Mouse (Mus musculus) granulocyte monocyte progenitor cell, adult 5-6 weeks (primary cell): ENCODE results near the gene Pklr. TPM values are rescaled to one million over a fixed set of nuclear protein-coding genes. Genes with fewer than 3 reads are reported as not detected.
"Not testable (repeated sequence)": the region's sequence is repeated elsewhere in the genome, so short reads cannot be mapped to it uniquely, and the experiment has no call there.

ENCODE experiments used
- ATAC-seq: replicated peaks from 2 replicates; pipeline ENCODE4 v1.8.0; 2016; ENCODE audit warnings: mild to moderate bottlenecking, moderate TSS enrichment, inconsistent platforms; ENCODE audit not compliant: poor library complexity, severe bottlenecking
- total RNA-seq, 2 experiments: library from RNA; stranded (forward) in 1 of 2; stranded (reverse) in 1 of 2; fragments of 200-712, 200-1000 nt in 1 of 2; fragments of >200 nt in 1 of 2; fragmentation: Nextera tagmentation in 1 of 2; gene quantifications; 2 replicates each; pipeline ENCODE4 v1.2.3; 2014 to 2017

Gene Pklr
- total RNA-seq, 2 experiments from 2014 or later, result 0.26 to 0.32 TPM

DNA sequence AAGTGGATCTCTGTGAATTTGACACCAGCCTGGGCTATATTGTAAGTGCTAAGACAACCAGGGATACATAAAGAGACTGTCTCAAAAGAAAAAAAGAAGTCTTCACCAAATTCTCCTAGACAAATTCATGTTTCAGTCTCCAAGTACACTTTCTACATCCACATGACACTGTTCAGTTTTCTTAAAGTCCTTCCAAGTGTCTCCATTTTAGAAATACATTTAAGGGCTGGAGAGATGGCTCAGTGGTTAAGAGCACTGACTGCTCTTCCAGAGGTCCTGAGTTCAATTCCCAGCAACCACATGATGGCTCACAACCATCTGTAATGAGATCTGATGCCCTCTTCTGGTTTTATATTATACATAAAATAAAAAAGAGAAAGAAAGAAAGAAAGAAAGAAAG, 25.3 kb downstream of the Pklr start:
- not testable (repeated sequence) for ATAC-seq

- no peak for ATAC-seq
Observed at GRCm38 (mm10) chr3:89161786-89162185, 25.8 kb downstream of the Pklr start.

GRCm38 (mm10) chr3:89163123-89163522, 27.2 kb downstream of the Pklr start:
- ATAC-seq, result no peak

DNA sequence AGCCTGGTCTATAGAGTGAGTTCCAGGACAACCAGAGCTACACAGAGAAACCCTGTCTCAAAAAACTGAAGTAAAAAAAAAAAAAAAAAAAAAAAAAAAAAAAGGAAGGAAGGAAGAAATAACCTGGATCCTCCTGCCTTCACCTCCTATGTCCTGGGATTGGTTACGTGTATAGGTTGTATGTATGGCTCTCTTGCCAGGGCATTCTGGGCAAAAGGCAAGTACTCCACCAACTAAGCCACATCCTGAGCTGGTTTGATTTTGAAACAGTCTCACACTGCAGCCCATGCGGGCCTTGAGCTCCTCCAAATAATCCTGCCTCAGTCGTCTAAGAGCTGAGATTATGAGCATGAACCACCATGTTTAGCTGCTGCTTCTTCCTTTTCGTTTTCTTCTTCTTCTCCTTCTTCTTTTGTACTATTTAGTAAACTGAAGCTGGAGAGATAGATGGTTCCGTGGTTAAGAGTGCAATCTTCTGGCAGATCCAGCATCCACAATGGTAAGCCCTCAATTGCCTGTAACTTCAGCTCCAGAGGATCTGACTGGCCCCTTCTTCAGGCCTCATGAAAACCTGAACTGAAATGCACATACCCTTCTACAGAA, 27.8 kb downstream of the Pklr start:
- no peak for ATAC-seq

DNA sequence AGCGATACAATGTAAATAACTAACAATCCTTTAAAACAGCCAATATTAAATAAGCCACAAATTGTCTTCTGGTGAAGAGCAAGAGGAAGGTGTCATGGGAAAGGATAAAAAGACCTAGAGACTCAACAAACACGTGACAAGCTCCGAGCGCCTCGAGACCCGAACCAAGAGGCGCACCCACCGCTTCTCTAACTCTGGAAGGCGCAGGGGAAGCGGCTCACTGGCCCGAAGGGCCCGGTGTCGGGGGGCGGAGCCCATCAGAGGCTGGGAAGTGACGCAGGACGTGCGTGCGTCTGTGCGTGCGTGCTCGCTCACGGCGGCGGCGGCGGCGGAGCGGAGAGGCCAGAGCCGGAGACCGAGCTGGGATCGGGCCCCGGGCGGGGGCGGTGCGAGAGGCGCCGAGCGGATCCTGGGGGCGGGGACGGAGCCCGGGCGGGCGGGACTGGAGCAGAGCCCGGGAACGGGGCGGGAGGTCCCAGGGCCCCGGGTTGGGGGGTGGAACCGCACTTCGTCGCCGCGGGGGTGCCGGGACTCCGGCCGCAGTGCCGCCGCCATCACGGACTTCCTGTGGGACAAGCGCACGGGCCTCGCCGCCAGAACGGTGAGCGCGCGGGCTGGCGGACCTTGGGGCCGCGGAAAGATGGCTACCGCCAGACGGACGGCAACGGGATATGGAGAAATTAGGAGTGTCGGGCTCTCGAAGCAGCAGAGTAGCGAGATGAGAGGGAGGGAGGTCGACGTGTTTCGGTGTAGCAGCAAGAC, 28.7 kb downstream of the Pklr start, which contains the start of gene Clk2:
Gene Clk2, plus strand, starts transcription at position 290 of the 762 bp plus-strand sequence.
- peak; percentile 94 for ATAC-seq

GRCm38 (mm10) chr3:89165268-89165870, 29.4 kb downstream of the Pklr start:
- ATAC-seq, result no peak

DNA sequence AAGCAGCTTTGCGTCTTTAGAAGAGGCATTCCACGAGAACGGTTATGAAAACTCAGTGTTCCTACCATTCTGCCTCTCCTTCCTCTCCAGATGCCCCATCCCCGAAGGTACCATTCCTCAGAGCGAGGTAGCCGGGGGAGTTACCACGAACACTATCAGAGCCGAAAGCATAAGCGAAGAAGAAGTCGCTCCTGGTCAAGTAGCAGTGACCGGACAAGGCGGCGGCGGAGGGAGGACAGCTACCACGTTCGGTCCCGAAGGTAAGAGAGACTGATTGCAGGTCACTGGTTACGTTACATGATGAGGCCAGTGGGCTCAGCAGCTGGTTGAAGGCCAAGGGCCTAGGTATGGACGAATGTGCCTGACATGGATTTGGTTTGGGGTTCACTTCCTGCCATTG, 31.0 kb downstream of the Pklr start:
- ATAC-seq, result no peak

- no peak for ATAC-seq
Observed at GRCm38 (mm10) chr3:89174844-89175243, 38.9 kb downstream of the Pklr start.

DNA sequence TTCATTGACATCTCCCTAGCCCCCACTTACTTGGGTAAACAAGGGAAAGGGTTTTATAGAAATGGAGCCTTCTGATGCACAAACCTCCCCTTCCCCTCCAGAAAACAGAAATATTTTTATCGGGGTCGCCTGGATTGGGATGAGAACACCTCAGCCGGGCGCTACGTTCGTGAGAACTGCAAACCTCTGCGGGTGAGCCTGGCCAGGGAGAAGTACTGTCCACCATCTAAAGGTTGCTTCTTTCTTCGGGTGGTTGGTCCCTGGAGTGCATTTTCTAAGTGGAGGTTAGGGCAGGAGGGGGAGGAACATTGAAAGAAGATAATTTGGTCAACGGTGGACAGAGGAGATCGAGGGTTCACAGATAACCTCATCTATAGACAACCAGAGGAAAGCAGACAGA, 39.6 kb downstream of the Pklr start:
- no peak for ATAC-seq

DNA sequence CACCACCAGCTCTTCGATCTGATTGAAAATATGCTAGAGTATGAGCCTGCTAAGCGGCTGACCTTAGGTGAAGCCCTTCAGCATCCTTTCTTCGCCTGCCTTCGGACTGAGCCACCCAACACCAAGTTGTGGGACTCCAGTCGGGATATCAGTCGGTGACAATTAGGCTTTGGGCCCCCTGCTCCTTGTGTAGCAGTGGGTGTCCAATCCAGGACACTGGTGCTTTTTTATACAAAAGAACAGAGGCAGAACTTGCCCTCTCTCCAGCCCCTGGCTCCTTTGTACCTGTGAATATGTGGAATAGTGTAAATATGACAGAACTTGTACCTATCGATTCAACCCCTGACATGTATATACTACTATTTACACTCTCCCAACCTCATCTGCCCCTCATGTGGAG, 40.5 kb downstream of the Pklr start:
- no peak for ATAC-seq

- peak; percentile 93 for ATAC-seq
Observed at GRCm38 (mm10) chr3:89177242-89178106, 41.5 kb downstream of the Pklr start, which contains the start of gene Scamp3. Gene Scamp3, plus strand, starts transcription at chr3:89177473.

GRCm38 (mm10) chr3:89178107-89178385, 42.1 kb downstream of the Pklr start:
- ATAC-seq, result no peak

GRCm38 (mm10) chr3:89179056-89179455, 43.1 kb downstream of the Pklr start:
- ATAC-seq, result no peak

DNA sequence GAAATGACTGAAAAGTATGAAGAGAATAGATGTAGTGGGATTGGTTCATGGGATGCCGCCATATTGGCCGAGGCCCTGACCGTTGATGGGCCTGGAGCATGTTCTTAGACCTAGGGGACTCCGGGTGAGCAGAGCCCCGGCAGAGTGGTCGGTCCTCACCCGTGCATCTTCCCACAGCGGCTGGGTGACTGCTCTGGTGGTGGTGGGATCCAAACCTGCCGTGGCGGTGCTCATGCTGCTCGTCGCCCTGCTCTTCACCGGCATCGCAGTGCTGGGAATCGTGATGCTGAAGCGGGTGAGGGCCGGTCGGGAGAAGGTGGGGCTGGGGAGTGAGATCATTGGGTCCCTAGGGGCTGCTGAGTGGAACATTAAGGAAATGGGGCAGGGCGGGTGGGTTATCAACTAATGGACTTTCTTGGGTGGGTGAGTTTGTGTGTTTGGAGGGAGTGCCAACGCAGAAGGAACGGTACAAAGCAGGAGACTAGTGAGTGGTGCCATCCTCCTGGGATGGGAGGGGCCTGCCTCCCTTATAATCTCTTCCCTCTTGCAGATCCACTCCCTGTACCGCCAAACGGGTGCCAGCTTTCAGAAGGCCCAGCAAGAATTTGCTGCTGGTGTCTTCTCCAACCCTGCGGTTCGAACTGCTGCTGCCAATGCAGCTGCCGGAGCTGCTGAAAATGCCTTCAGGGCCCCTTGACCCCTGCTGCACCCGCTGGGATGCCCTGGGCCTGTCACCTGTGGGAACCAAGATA, 46.0 kb downstream of the Pklr start:
- no peak for ATAC-seq

GRCm38 (mm10) chr3:89182531-89183057, 46.7 kb downstream of the Pklr start:
- peak; percentile 57 for ATAC-seq

DNA sequence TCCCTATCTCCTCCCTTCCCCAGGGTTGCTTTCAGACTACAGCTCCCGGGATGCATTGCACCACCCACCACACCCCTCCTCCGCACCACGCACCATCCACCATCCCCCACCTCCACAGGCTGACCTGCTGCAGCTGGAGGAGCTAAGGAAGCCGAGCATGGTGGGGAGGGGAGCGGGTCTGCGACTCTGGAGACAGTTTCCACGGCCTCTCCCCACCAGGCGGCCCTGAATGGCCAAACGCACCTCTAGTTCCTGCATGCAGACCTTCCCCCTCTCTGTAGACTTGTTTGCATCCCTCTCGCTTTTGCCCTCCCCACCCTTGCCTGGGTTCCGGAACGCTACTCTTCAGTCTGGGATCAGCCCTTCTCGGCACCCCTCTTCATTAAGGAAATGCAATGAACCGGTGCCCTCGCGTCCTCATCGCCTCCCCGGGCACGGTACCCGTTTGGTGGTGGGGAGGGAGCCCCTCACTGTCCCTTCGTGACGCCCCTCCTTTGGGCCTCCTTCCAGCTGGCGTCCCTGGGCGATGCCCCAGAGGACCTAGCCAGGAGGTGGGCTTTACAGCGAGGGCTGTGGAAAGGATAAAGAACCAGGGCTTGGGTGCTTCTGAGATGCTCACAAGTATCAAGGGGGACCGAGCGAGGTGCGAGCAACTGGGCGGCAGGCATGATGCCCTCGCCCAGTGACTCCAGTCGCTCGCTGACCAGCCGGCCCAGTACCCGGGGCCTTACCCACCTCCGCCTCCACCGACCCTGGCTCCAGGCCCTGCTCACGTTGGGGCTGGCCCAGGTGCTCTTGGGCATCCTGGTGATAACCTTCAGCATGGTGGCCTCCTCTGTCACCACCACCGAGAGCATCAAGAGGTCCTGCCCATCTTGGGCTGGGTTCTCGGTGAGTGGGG, 47.4 kb downstream of the Pklr start, which contains the start of gene Fam189b:
Gene Fam189b, plus strand, starts transcription at position 86 of the 901 bp plus-strand sequence.
- peak; percentile 83 for ATAC-seq

DNA sequence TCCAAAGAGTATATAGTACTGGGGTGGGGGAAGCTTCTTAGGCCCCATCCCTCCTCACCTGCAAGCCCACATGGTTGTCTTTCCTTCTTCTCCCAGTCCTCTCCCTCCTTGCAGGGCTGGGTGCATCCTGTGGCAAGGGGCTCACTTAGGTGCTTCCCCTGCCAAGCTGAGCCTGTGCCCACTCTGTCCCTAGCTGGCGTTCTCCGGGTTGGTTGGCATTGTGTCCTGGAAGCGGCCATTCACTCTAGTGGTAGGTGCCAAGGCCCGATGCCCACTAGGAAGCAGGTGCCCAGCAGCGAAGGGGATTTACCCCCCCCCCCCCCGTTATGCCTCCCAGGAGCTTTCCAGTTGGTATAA, 48.0 kb downstream of the Pklr start:
- ATAC-seq, result no peak

GRCm38 (mm10) chr3:89187197-89187596, 51.3 kb downstream of the Pklr start:
- ATAC-seq, result no peak
